Mouse (Mus musculus) neural tube, embryonic 15.5 days (tissue): ENCODE results near the gene Snai3. TPM values are rescaled to one million over a fixed set of nuclear protein-coding genes. Genes with fewer than 3 reads are reported as not detected.

Source experiments
- ATAC-seq: fragments of 200-750 bp; cut with Nextera tagmentation; 2 replicates; pipeline ENCODE4 v1.8.0; 2017; ENCODE audit warnings: mild to moderate bottlenecking, moderate TSS enrichment, moderate library complexity; ENCODE audit not compliant: low FRiP score
- H3K27ac ChIP-seq: fragments of 300-500 bp; sonication (generic); replicated peaks from 2 replicates; pipeline ENCODE4 v1.5.1; 2015; ENCODE audit warnings: mild to moderate bottlenecking, inconsistent platforms
- H3K27me3 ChIP-seq: fragments of 300-500 bp; sonication (generic); replicated peaks from 2 replicates; pipeline ENCODE4 v1.6.1; 2015; ENCODE audit warnings: inconsistent platforms
- H3K36me3 ChIP-seq: fragments of 300-500 bp; sonication (generic); 2 replicates; pipeline ENCODE4 v1.6.1; 2015; ENCODE audit warnings: inconsistent platforms
- H3K4me1 ChIP-seq: fragments of 300-500 bp; sonication (generic); 2 replicates; pipeline ENCODE4 v1.6.1; 2015; ENCODE audit warnings: inconsistent platforms
- H3K4me2 ChIP-seq: fragments of 300-500 bp; sonication (generic); 2 replicates; pipeline ENCODE4 v1.6.1; 2015; ENCODE audit warnings: inconsistent platforms, mild to moderate bottlenecking, moderate library complexity
- H3K4me3 ChIP-seq: fragments of 300-500 bp; sonication (generic); replicated peaks from 2 replicates; pipeline ENCODE4 v1.5.1; 2015; ENCODE audit warnings: mild to moderate bottlenecking, inconsistent platforms
- H3K9ac ChIP-seq: fragments of 300-500 bp; sonication (generic); replicated peaks from 2 replicates; pipeline ENCODE4 v1.6.1; 2015; ENCODE audit warnings: mild to moderate bottlenecking, inconsistent platforms
- H3K9me3 ChIP-seq: fragments of 300-500 bp; sonication (generic); replicated peaks from 2 replicates; pipeline ENCODE4 v1.6.1; 2016; ENCODE audit warnings: inconsistent platforms
- WGBS: fragments of 180-500 bp; shearing (Covaris S2); methylation state at CpG from one replicate; pipeline ENCODE4 v1.1.7; 2015; ENCODE audit warnings: mixed read lengths; 5-methylcytosine and 5-hydroxymethylcytosine counted together
- polyA plus RNA-seq: library from polyadenylated mRNA; unstranded; fragments of >200 nt; fragmentation: Nextera tagmentation; extraction: Ambion mirVana; gene quantifications from 2 replicates; pipeline ENCODE4 v1.2.1, GENCODE M21; 2015

Snai3 gene
- polyA plus RNA-seq, 1 experiment from 2014 or later, result 0.12 TPM

DNA sequence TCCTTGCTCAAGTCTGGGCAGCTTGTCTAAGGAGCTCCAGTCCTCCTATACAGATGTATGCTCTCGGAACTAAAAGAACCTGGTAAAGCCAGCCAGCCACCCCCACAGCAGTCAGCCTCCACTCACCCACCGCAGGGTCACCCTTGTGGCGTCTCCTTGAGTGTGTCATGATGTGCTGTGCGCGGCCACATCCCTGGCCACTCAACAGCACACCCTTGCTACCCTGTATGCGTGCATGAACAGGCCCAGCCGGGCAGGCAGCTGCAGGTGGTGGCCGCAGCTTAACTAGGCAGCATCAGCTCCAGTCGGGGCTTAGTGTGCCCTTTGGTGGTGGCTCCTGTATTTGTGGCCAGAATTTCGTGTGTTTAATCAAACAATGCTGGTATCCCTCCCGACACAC lies 3.4 kb downstream of the Snai3 start:
- no peak overlapping the region for H3K4me2 ChIP-seq
- H3K4me3 ChIP-seq, result no peak overlapping the region
- no peak overlapping the region for H3K9ac ChIP-seq
- H3K36me3 ChIP-seq, result no peaks in the 10 kb centered on the region
- no peak for ATAC-seq
- peaks cover 17% of the 10 kb centered on the region for H3K4me1 ChIP-seq
- WGBS, result 82% methylated on average over 11 of the region's 11 CpGs
- no peaks in the 10 kb centered on the region for H3K9me3 ChIP-seq
- H3K27ac ChIP-seq, result no peak overlapping the region
- peaks cover 49% of the 10 kb centered on the region for H3K27me3 ChIP-seq

DNA sequence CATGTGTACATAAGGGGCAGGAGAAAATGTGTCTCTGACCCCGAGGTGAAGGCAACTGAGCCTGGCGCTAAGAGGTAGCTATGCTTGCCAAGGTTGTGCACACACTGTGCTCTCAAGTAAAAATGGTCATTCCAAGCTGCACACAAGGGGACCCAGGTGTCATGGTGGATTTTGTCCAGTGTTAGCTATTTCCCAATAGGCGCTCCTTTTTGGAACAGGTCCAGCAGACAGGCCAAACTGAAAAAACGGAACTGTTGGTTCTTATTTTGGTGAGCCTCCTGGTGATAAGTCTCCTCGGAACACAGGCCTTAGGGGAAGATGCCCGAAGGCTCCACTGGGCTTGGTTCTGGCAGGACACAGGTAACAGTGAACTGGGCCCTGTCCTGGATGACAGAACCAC lies 6.1 kb downstream of the Snai3 start:
- ATAC-seq, result no peak
- no peaks in the 10 kb centered on the region for H3K9me3 ChIP-seq
- peaks cover 21% of the 10 kb centered on the region for H3K27me3 ChIP-seq
- no peak overlapping the region for H3K9ac ChIP-seq
- WGBS, result 85% methylated on average over 6 of the region's 6 CpGs
- H3K4me2 ChIP-seq, result no peak overlapping the region
- no peak overlapping the region for H3K27ac ChIP-seq
- no peak overlapping the region for H3K4me3 ChIP-seq
- H3K36me3 ChIP-seq, result no peaks in the 10 kb centered on the region
- H3K4me1 ChIP-seq, result no peaks in the 10 kb centered on the region

DNA sequence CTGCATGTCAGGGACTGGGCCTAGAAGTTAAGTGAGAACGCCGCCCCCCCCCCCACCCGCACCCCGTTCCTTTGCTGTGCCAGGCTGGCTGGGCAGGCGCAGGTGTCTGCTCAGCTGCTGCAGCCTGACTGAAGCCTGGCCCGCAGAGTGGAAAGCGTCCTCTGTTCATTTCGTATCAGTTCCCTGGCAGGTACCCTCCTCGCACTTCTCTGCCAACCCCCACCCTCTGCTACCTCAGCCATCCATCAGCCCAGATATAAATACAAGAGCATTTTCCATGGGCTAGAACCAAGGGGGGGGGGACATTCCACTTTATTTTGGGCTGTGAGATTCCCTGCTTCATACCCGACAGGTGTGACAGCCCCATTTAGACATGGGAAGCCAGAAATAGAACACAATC lies 8.4 kb downstream of the Snai3 start:
- Histone ChIP-seq H3K4me2 (no peak overlapping the region), H3K9ac (no peak overlapping the region), H3K27ac (no peak overlapping the region), H3K36me3 (no peaks in the 10 kb centered on the region), H3K4me1 (no peaks in the 10 kb centered on the region), H3K9me3 (no peaks in the 10 kb centered on the region), H3K27me3 (peaks cover 7% of the 10 kb centered on the region; the same call in 1 of the 2 replicates), H3K4me3 (no peak overlapping the region)
- 87% methylated on average over 10 of the region's 10 CpGs for WGBS
- ATAC-seq, result no peak

DNA sequence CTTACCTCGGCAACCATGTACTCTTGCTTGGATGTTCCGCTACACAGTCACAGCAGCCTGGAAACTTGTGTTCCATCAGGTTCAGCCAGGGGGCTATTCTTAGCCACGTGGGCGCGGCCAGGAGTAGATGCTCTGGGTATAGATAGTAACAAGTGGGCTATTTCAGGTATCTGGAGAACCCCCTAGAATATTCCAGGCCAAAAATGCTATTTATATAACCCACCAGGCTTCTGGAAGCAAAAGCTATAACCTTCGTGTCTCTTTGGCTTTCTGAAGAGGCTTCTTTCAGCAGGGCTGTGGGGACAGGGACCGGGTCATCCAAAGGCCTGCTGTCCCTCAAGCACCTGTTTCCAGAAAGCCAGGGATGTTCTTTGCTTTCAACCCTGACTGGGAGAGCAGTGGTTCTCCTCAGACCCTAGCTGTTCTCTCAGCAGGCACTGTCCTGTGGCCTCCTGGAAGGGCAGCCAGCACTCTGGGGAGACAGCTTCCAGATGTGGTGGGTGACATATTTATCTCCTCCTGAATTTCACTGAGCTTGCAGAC lies 9.3 kb downstream of the Snai3 start:
- H3K9me3 ChIP-seq, result no peaks in the 10 kb centered on the region
- no peak overlapping the region for H3K27ac ChIP-seq
- WGBS, result 83% methylated on average over 7 of the region's 7 CpGs
- H3K4me3 ChIP-seq, result no peak overlapping the region
- no peak overlapping the region for H3K4me2 ChIP-seq
- H3K4me1 ChIP-seq, result no peaks in the 10 kb centered on the region
- no peak overlapping the region for H3K9ac ChIP-seq
- peaks cover 7% of the 10 kb centered on the region; the same call in 1 of the 2 replicates for H3K27me3 ChIP-seq
- ATAC-seq, result no peak
- H3K36me3 ChIP-seq, result no peaks in the 10 kb centered on the region

DNA sequence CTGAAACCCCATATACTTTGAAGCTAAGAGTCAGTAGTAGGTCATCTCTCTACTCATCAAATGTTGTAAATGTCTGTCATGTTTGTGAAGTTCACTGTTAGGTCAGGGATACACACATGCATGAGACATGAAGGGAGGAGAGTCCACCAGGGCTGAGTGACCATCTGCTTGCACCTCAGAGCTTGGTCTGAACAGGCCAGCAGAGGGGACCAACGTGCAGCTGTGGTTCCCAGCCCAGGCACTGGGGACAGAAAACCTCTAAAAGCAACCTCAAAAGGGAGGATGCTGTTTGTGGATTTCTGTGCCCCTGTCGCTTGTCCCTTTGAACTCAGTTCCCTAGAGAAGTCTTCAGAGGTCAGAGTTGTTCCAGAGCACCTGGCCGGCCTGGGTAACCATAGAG lies 15.3 kb downstream of the Snai3 start:
- H3K27me3 ChIP-seq, result no peaks in the 10 kb centered on the region
- peak overlapping the region; percentile 71 for H3K4me2 ChIP-seq
- H3K9me3 ChIP-seq, result no peaks in the 10 kb centered on the region
- H3K27ac ChIP-seq, result peak overlapping the region; percentile 98
- WGBS, result 77% methylated on average over 3 of the region's 3 CpGs
- peaks cover 36% of the 10 kb centered on the region for H3K4me1 ChIP-seq
- H3K9ac ChIP-seq, result no peak overlapping the region
- 0 out of 2 replicates have a peak overlapping the region, but pooled peaks have one; percentile 55 for H3K4me3 ChIP-seq
- H3K36me3 ChIP-seq, result no peaks in the 10 kb centered on the region
- ATAC-seq, result no peak

DNA sequence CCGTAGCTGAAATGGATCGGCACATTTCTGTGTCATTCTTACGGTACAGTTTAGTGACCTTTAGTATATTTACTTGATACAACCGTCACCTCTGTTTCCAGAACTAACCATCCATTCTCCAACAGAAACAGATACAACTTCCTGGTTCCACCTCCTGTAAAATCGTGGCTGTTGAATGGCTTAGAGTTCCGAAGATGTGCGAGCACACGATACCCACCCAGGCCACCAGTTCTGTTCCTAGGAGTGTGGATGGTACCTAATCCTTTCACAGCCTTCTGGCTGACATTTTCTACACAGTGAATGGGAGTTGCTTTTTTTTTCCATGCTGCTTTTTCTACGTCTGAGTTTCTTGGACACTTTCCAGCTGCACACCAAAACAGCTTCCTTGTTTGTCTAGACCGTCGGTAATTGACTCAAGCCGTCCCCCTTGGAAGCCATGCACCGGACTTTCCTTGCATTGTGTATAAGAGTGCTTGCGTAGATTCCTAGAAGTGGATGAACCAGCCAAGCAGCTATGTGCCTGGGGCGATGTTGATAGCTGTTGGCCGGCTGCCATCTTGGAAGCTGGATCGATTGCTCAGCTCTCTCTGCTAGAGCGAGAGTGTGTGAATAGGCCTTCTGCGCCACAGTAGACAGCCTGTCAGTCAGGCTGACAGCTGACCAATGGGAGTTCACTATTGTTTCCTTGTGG lies 16.3 kb downstream of the Snai3 start:
- Histone ChIP-seq H3K9me3 (no peaks in the 10 kb centered on the region), H3K4me1 (peaks cover 36% of the 10 kb centered on the region), H3K27ac (peak overlapping the region; percentile 98), H3K4me2 (peak overlapping the region; percentile 71), H3K36me3 (peaks cover 10% of the 10 kb centered on the region), H3K27me3 (no peaks in the 10 kb centered on the region), H3K4me3 (peak overlapping the region; percentile 55), H3K9ac (peak overlapping the region; percentile 93)
- 4% methylated on average over 19 of the region's 19 CpGs for WGBS
- ATAC-seq, result 0 out of 2 replicates have a peak, but pooled peaks have one; percentile 6

DNA sequence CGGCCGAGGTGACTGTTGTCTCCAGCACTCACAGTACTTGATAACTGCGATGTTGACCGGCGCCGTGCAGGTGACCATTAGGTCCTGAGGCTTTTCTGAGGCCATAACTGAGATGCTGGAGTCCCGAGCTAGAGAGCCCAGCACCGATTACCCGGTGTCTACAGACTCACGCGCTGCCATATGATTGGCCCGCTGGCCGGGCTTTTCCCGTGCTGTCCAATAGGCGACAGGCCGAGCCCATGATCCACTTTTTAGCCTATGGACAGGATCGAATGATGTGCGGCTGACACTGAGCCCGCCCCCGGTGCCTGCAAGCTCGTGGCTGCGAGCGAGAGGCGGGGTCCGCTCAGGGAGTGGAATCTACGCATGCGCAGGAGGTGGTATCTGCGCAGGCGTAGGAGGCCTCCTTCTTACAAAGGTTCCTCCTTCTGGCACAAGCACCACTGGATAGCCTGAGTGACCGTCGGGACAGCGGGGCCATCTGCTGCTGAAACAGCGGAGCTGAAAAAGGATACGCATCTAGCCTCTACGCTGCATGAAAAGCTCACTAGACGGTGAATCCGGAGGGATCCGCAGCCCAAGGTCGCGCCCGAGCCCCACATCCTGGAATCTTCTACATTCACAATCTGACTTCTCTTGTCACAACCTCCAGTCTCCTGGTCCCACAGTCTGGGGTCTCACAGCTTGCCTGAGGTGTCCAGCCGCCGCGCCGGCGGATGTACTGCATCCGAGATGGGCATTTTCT lies 17.1 kb downstream of the Snai3 start, which contains the start of gene Mvd:
TSS of gene Mvd (minus strand) at position 161 of the 745 bp plus-strand sequence.
- Histone ChIP-seq H3K9ac (peak within 1 kb of the TSS; percentile 93), H3K36me3 (peaks cover 17% of the 10 kb centered on the region), H3K4me1 (peaks cover 36% of the 10 kb centered on the region), H3K9me3 (no peaks in the 10 kb centered on the region), H3K27me3 (no peaks in the 10 kb centered on the region), H3K4me3 (peak within 1 kb of the TSS; percentile 55), H3K27ac (peak within 1 kb of the TSS; percentile 98), H3K4me2 (peak within 1 kb of the TSS; percentile 71)
- WGBS, result under 1% methylated on average over 47 of the region's 47 CpGs
- peak; percentile 98 for ATAC-seq

DNA sequence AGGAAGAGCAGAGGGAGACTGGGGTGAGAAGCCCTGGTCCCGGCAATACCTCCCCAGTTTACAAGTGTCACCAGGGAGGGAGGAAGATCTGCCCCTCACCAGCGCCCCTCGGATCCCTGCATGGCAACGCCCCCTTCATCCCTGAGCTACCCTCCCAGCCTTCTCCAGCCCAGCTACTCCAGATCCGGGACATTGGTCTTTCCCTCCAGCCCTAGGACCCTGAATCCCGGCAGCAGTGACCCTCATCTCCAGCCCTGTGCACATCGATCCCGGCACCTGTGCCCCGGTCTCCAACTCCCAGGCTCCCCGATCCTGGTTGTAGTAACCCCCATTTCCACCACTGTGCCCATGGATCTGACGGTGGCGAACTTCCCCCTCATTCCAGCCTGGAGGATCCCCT lies 17.8 kb downstream of the Snai3 start:
- Histone ChIP-seq H3K36me3 (peaks cover 23% of the 10 kb centered on the region), H3K9ac (peak overlapping the region; percentile 72), H3K4me3 (peak overlapping the region; percentile 55), H3K4me2 (peak overlapping the region; percentile 71), H3K27ac (peak overlapping the region; percentile 83), H3K9me3 (no peaks in the 10 kb centered on the region), H3K4me1 (peaks cover 36% of the 10 kb centered on the region), H3K27me3 (no peaks in the 10 kb centered on the region)
- ATAC-seq, result peak; percentile 32
- WGBS, result 2% methylated on average over 12 of the region's 12 CpGs

DNA sequence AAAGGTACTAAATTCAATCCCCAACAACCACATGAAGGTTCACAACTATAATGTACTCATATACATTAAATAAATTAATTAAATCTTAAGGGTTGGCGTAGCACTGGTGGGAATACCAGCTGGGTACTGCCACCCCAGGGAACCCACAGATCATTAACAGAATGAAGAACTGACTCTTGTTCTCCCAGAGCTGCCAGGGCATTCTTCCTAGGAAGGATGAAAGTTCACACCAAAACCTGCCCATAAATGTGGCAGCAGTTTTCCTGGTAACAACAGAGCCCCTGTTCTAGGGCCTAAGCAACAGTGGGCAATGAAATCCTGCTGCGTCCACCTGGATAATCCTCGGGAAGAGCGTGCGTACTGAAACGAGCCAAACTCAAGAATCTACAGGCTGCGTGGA lies 18.2 kb downstream of the Snai3 start:
- peak overlapping the region; percentile 71 for H3K4me2 ChIP-seq
- H3K4me3 ChIP-seq, result peak overlapping the region; percentile 55
- H3K27ac ChIP-seq, result peak overlapping the region; percentile 83
- 13% methylated on average over 7 of the region's 7 CpGs for WGBS
- no peak for ATAC-seq
- no peaks in the 10 kb centered on the region for H3K9me3 ChIP-seq
- peaks cover 36% of the 10 kb centered on the region for H3K4me1 ChIP-seq
- no peaks in the 10 kb centered on the region for H3K27me3 ChIP-seq
- H3K36me3 ChIP-seq, result peaks cover 28% of the 10 kb centered on the region
- peak overlapping the region; percentile 72 for H3K9ac ChIP-seq

DNA sequence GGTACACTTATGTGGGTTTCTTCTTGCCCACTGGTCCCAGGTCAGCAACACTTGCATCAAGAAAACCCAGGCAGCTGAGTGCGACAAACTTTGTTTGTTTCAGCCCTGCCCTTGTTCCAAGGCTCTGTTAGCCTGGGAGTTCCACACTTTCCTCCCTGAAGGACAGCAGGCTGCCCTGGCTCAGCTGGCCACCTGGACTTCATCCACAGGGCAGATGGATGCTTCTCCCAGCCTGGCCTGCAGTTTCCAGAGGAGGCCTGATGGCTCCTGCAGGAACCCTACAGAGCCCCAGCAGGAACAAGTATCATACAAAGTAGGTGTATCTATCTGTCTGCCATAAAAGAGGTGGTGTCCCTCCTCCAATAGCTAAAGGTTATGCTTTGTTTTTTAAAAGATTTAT lies 19.2 kb downstream of the Snai3 start:
- Histone ChIP-seq H3K27ac (no peak overlapping the region), H3K4me2 (no peak overlapping the region), H3K9me3 (no peaks in the 10 kb centered on the region), H3K4me1 (peaks cover 36% of the 10 kb centered on the region), H3K27me3 (no peaks in the 10 kb centered on the region), H3K9ac (no peak overlapping the region), H3K36me3 (peaks cover 38% of the 10 kb centered on the region), H3K4me3 (no peak overlapping the region)
- WGBS, result 100% methylated on average over 1 of the region's 1 CpGs
- no peak for ATAC-seq

DNA sequence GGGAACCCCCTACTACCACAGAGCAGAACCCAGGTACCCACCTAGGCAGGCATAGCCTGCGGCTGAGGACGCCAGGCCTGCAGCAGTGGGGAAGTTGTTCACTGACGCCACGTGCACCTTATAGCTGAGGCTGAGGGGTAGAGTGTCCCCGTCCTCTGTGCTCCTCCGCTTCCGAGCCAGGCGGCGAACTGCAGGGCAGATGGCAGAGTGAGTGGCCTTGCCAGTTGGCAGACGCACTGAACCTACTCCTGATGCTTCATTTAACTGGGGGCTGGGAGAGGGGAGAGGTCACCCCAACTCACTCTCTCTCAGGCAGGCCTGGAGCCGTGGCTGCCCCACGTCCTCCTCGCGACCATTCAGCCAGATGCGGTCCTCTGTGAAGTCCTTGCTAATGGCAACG lies 21.2 kb downstream of the Snai3 start:
- Histone ChIP-seq H3K36me3 (peaks cover 55% of the 10 kb centered on the region), H3K4me1 (peaks cover 17% of the 10 kb centered on the region), H3K9ac (no peak overlapping the region), H3K27me3 (no peaks in the 10 kb centered on the region), H3K27ac (no peak overlapping the region), H3K4me3 (no peak overlapping the region), H3K4me2 (no peak overlapping the region), H3K9me3 (no peaks in the 10 kb centered on the region)
- ATAC-seq, result no peak
- whole genome bisulfite sequencing, result 97% methylated on average over 16 of the region's 16 CpGs
